Mouse (Mus musculus): ENCODE measurements at regions not wholly inside any gene's neighbourhood (a gene's known extent, or its start where the extent isn't known, plus 50 kb on each side); places are given as distances from the start of the nearest gene placed in this dataset.

- DNase-seq (ENCODE audit: low spot score in 2 of 2) = peak in 1 of 2 experiments; percentile 1
Observed at GRCm38 (mm10) chrX:122165179-122165578, 232.0 kb downstream of the Nap1l3 start.
